Mouse (Mus musculus) spleen, adult 18-20 months (tissue): ENCODE measurements around the gene E030018B13Rik.
A peak's percentile ranks its signal among the peaks of the same experiment; 100 is the strongest.

Experiments
- DNase-seq, 2 experiments: peaks; one replicate each; pipeline ENCODE4 v3.0.0; 2022; ENCODE audit warnings: mixed read lengths in 2 of 2

The E030018B13Rik gene

DNA sequence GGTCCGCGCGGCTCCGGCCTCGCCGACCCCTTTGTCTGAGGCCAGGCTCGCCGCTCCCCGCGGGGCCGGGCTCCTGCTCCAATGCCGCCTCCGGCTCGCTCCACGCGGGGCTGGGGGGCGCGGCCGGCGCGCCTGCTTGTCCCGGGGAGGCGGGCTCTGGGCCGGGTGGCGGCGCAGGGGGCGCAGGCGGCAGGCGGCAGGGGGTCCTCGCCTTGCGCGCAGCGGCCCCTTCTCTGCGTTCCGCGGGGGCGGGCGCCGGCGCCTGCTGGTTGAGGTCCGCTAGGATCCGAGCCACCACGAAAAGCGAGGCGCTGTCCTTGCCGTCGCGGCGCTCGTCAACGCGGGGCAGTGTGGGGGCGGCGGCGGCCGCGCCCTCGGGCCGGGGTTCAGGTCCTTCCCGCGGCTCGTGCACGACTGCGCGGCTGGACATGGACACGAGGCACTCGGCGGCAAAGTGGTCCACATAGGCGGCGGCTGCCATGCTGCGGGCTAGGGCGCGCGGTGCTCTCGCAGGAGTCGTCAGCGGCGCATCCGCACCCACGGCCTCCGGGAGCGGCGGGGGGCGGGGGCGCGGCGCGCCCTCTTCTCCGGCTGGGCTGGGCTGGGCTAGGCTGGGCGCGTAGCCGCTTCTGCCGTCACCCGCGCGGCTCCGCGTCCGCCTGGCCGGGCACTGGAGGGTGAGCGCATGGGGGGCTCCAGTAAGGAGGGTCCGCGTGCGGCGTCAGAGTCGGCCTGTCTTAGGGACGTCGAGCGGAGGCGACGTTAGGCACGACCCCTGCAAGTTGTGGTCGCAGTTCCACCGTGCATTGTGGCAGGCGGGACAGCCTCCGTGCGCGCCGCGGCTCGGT, 21.6 kb downstream of the E030018B13Rik start:
- DNase-seq, result peak in 1 of 2 experiments; percentile 67

DNA sequence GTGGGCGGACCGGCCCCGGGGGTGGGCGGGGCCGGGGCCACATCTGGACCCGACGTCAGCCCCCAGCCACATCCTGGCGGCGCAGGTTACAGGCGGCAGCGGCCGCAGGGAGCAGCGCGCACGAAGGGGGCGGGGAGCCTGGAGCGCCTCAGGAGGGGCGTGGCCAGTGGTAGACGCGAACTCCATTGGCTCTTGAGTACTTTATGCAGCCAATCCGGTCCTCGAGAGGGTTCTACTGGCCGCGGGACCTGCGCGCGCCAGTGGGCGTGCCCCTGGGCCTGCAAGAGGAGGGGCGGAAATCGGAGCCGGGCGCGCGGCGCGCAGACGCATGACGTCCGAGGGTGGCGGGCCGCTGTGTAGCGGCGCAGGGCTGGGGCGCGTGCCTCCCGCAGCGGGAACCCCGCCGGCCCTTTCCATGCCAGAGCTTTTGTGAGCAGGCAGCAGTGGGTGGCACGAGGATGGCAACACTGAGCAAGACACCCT, 22.3 kb downstream of the E030018B13Rik start, which contains the start of gene Klf13:
Gene Klf13, minus strand, starts transcription at position 2 of the 483 bp plus-strand sequence.
- DNase-seq, result peak; percentile 93 to 97

- peak; percentile 79 to 86 for DNase-seq
Measured at GRCm38 (mm10) chr7:63939397-63939951, 22.8 kb downstream of the E030018B13Rik start.

GRCm38 (mm10) chr7:63940321-63940720, 23.7 kb downstream of the E030018B13Rik start:
- no peak for DNase-seq

DNA sequence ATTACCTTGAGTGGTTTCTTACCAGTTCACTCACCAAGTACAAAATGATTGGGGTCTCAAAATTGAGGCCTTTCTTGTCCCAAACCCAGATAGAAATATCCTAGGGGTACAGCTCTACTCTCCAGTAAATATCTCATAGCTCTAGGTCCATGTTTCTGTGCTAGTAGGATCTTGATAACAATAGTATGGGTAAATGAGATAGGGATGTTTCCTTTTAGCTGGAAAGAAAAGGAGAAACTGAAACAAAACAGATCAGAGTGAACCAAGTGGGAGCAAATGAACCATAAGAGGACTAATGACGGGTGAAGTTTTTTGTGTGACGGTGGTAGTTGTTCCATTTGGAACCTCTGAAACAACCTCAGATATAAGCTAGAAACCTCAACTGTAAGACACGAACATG, 24.4 kb downstream of the E030018B13Rik start:
- no peak for DNase-seq

DNA sequence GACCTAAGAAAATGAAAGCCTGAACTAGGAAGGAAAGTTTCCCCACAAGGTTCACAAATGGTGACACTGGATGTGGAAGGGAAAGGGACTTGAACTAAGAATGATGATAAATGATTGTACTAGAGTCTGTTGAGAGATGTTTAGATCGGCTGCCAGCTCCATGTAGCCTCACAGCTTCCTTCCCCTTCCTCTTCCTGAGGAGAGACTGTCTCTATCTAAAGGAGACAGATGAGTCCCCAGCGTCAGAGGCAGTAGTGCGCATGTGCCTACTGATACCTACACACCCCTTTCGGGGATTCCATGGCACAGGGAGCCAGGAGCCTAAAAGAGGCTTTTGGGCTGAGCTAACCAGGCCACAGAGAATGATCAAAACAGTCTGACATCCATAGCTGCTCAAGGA, 24.8 kb downstream of the E030018B13Rik start:
- DNase-seq, result no peak

DNA sequence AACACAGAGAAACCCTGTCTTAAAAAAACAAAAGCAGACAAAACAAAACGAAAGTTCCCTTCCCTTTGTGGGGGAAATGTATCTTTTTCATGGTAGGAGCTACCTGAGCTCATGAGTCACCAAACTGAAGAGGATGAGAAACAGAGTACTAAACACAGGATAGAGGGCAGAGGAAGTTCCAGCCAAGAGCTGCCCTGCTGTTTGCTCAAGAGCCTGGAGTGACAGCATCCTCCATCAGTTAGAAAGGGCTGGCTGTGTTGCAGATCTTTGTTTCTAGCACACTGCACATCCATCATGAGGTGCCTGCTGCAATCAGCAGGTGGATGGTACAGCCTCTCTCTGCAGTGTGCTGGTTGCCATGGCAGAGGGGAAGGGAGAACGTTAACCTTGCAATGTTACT, 27.3 kb downstream of the E030018B13Rik start:
- no peak for DNase-seq

- no peak for DNase-seq
Measured at GRCm38 (mm10) chr7:63947514-63948487, 31.1 kb downstream of the E030018B13Rik start.

DNA sequence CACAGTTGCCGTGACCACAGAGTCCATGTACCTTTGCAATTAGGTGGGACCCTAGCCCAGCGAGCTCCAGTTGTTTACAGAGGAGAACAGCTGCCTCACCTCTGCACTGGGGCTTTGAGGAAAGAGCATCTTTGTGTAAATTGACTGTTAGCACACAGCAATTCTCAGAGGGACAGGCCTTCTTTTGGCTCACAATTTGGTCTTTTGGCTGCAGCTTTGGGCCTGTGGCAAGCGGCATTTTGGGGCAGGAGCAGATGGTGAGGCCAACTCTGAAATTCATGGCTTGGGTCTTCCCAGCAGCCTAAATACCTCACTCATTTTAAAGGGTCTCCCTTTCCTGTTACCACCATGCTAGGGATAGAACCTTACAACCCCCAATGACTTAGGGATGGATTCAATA, 32.5 kb downstream of the E030018B13Rik start:
- no peak for DNase-seq

DNA sequence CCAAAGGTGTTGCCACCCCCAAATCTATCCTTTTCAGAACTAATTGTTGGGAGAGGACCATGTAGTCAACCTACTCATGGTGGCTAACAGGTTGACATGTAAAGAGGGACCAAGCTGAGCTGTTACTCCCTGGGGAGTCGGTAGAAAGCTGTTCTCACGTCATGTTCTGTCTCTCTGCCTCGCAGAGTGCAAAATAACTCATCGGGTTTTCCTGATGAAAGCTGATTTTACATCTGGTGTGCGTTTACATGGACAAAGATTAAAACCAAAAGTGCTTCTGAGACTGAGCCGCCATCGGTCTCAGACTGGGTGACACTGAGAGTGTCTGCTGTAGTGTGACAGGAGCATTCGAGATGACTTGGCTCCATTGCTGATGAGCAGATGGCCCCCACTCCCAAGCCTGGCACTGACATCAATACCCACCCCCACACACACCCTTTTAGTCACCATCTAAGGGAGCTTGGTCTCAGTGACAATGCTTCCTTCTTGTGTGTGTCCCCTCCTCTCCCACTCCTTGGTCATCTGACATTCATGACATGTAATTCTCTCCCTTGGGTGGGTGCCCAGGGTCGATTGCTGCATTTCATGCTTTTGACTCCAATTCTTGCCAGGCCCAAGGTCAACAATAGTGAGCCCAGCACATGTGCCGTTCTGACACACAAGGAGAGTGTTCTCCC, 34.4 kb downstream of the E030018B13Rik start:
- no peak for DNase-seq

- DNase-seq, result no peak
Measured at GRCm38 (mm10) chr7:63952077-63952898, 35.6 kb downstream of the E030018B13Rik start.

- DNase-seq, result no peak
Measured at GRCm38 (mm10) chr7:63955440-63955839, 38.8 kb downstream of the E030018B13Rik start.

- DNase-seq, result no peak
Measured at GRCm38 (mm10) chr7:63956138-63956823, 39.6 kb downstream of the E030018B13Rik start.

DNA sequence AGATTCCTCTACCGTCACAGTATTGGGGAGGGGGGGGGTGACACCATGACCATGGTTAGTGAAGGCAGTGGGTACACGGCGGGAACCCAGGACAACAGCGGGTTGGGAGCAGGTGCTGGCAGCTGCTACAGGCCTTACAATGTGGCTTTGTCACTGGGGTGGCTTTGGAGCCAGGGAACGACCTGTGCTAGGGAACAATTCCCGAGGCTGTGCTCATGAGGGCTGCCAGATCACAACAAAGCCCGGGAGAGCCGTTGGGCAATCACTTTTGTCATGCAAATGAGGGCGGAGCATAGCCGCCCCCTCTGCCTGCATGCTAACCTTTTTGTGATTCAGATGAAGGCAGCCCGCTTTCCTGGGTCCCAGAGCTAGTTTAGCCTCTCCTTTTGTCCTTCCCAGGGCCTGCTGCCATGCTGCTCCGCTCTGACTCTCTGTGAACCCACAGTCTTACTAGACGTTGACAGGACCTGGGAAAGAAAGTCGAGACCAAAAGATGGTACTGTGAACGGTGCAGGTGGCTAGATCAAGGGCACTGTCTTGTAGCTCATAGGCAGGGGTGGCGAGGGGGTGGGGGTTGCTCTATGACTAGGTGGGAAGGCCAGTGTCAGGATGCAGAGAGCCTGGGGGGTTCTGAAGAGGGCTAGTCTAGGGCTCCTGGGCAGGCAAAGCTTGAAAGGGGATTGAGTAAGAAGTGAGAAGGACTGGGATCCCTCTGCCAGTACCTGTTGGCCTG, 40.5 kb downstream of the E030018B13Rik start:
- no peak for DNase-seq

GRCm38 (mm10) chr7:63957872-63958640, 41.4 kb downstream of the E030018B13Rik start:
- no peak for DNase-seq

GRCm38 (mm10) chr7:63963632-63964031, 47.0 kb downstream of the E030018B13Rik start:
- no peak for DNase-seq

DNA sequence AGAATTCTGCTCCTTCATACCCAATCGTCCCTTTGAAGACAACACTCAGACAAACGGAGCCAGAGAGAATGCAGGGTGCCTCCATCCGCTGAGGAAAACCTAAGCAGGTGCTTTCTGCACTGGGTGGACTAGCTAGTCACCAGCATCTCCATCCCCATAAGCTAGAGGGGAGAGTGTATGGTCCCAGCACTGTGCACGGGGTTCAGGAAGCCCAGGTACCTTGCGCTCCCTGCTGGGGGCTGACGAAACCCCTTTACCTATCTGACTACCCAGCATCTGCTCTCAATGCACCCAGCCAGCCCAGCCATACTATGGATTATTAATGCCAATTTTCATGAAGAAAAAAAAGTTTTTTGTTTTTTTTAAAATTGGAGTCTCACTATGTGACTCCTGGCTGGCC, 47.5 kb downstream of the E030018B13Rik start:
- DNase-seq, result no peak

GRCm38 (mm10) chr7:63965135-63965534, 48.5 kb downstream of the E030018B13Rik start:
- DNase-seq, result no peak
